Mouse (Mus musculus): ENCODE data around the gene Fam49a.

- TF ChIP-seq CTCF (IDR thresholded peaks at IDR 0.05; ENCODE audit: control insufficient read depth, insufficient read depth, insufficient replicate concordance, low read depth, low read length) = no peak
- no peak for TF ChIP-seq POLR2A (IDR thresholded peaks at IDR 0.05; ENCODE audit: control insufficient read depth, low read depth, low read length)
Observed at GRCm38 (mm10) chr12:12318140-12318734, 56.3 kb downstream of the Fam49a start.
